Mouse (Mus musculus): ENCODE results near the gene Zmiz1. TPM values are rescaled to one million over a fixed set of nuclear protein-coding genes. Genes with fewer than 3 reads are reported as not detected.

The Zmiz1 gene
- total and polyA plus RNA-seq, 3 experiments: 0.09 to 0.16 TPM; not detected in 1

DNA sequence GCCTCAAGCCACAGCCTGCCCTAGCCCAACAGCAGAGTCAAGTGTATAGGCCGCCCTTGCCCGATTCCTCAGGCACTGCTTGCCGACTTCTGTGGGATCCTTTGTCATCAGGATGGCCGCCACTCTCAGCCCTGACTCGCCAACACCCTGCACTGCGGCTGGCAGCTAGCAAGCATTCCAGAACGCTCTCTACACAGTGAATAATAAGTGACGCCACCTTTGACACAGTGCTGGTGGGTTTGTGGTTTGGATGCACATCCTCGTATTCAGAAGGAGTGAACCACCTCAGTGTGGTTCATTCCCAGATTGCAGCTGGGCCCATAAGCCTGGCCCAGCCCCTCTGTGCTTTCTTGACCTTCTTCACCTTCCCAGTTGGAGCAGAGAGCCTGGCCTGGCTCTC is 17.1 kb downstream of the Zmiz1 start:
- TF ChIP-seq GATA2 (IDR thresholded peaks at IDR 0.05; ENCODE audit: borderline replicate concordance, low read depth, low read length) (no peak), CTCF (IDR thresholded peaks at IDR 0.05; ENCODE audit: low read depth, low read length) (no peak), TAL1 (conservative IDR thresholded peaks at IDR 0.05; ENCODE audit: low read depth, low read length) (no peak), POLR2AphosphoS5 (IDR thresholded peaks at IDR 0.05; ENCODE audit: insufficient replicate concordance, low read depth, low read length) (no peak), GATA1 (IDR thresholded peaks at IDR 0.05; ENCODE audit: borderline replicate concordance, low read length) (no peak)
- no peak for ATAC-seq (ENCODE audit: extremely low read depth, insufficient number of reproducible peaks, low FRiP score, poor library complexity, severe bottlenecking)
- Histone ChIP-seq H3K36me3 (replicated peaks) (no peaks in the 10 kb centered on the region), H3K4me1 (ENCODE audit: insufficient read depth, low read depth, low read length) (no peaks in the 10 kb centered on the region), H3K4me3 (ENCODE audit: low read depth, low read length) (no peak overlapping the region), H3K9me3 (replicated peaks) (peaks cover 96% of the 10 kb centered on the region), H3K27me3 (ENCODE audit: insufficient read depth, low read length) (no peaks in the 10 kb centered on the region)
- DNase-seq (ENCODE audit: low spot score): no peak

DNA sequence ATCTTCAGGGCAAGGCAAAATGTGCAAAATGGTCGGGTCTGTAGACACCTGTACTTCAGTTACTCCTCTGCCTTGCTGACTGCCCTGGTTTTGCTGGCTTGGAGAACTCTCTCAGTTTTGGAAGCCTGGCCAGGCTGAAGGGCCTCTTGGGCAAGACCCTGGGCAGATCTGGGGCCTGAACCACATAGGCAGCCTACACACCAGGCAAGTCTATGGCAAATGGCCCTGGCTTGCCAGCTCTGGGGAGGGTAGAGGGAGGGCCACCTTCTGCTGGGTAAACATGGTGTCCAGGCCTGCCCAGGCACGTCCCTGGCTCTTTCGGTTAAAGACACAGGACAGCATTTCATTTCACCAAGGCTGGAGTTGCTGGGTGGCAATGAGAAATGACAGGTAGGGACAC is 17.5 kb downstream of the Zmiz1 start:
- Histone ChIP-seq H3K4me3 (ENCODE audit: low read depth, low read length) (no peak overlapping the region), H3K36me3 (replicated peaks) (no peaks in the 10 kb centered on the region), H3K4me1 (ENCODE audit: insufficient read depth, low read depth, low read length) (no peaks in the 10 kb centered on the region), H3K9me3 (replicated peaks) (peaks cover 96% of the 10 kb centered on the region), H3K27me3 (ENCODE audit: insufficient read depth, low read length) (no peaks in the 10 kb centered on the region)
- no peak for ATAC-seq (ENCODE audit: extremely low read depth, insufficient number of reproducible peaks, low FRiP score, poor library complexity, severe bottlenecking)
- DNase-seq (ENCODE audit: low spot score): no peak
- TF ChIP-seq TAL1 (conservative IDR thresholded peaks at IDR 0.05; ENCODE audit: low read depth, low read length) (no peak), GATA2 (IDR thresholded peaks at IDR 0.05; ENCODE audit: borderline replicate concordance, low read depth, low read length) (no peak), CTCF (IDR thresholded peaks at IDR 0.05; ENCODE audit: low read depth, low read length) (no peak), POLR2AphosphoS5 (IDR thresholded peaks at IDR 0.05; ENCODE audit: insufficient replicate concordance, low read depth, low read length) (no peak), GATA1 (IDR thresholded peaks at IDR 0.05; ENCODE audit: borderline replicate concordance, low read length) (no peak)

DNA sequence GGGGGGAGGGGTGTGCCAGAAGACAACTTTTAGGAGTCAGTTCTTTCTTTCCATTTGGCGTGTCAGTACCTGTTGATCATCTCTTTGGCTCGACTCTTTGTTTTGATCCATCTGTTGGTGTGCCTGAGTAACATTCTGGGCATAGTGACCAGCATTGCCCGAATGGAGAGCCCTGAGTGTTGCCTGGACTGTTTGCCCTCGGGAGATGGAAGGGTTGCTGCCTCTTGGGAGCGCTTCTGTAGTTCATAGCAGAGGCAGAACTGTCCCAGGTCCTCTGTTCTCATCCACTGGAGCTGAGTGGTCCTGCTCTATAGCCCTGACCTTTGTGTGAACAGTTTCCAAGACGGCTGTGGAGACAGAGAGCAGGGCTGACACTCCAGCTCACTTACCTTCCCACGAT is 18.3 kb downstream of the Zmiz1 start:
- ATAC-seq (ENCODE audit: extremely low read depth, insufficient number of reproducible peaks, low FRiP score, poor library complexity, severe bottlenecking) (no peak), DNase-seq (ENCODE audit: low spot score) (no peak)
- no peak for TF ChIP-seq TAL1 (conservative IDR thresholded peaks at IDR 0.05; ENCODE audit: low read depth, low read length)
- no peak for TF ChIP-seq GATA2 (IDR thresholded peaks at IDR 0.05; ENCODE audit: borderline replicate concordance, low read depth, low read length)
- no peak for TF ChIP-seq GATA1 (IDR thresholded peaks at IDR 0.05; ENCODE audit: borderline replicate concordance, low read length)
- TF ChIP-seq CTCF (IDR thresholded peaks at IDR 0.05; ENCODE audit: low read depth, low read length): no peak
- TF ChIP-seq POLR2AphosphoS5 (IDR thresholded peaks at IDR 0.05; ENCODE audit: insufficient replicate concordance, low read depth, low read length): no peak
- H3K4me3 ChIP-seq (ENCODE audit: low read depth, low read length): no peak overlapping the region
- H3K9me3 ChIP-seq (replicated peaks): peaks cover 95% of the 10 kb centered on the region
- H3K27me3 ChIP-seq (ENCODE audit: insufficient read depth, low read length): no peaks in the 10 kb centered on the region
- H3K4me1 ChIP-seq (ENCODE audit: insufficient read depth, low read depth, low read length): no peaks in the 10 kb centered on the region
- H3K36me3 ChIP-seq (replicated peaks): no peaks in the 10 kb centered on the region

DNA sequence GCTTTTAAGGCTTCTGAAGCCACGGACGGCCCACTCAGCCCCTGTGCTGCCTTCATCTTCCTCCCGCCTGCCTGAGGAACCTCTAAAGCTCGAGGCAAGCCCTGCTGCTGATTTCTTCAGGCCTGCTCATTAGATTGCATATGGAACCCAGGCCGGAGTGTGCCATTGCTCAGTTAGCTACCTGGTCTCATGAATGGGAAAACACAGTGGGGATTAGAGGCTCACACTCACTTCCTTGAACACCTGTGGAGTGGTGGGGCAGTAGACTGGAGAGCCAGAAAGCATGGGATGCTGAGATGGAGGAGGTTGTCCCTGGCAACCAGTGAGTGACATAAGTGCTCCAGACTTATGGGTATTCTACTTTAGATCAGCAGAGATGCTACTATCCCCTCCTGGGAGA is 19.3 kb downstream of the Zmiz1 start:
- TF ChIP-seq GATA1 (IDR thresholded peaks at IDR 0.05; ENCODE audit: borderline replicate concordance, low read length): no peak
- no peak for TF ChIP-seq GATA2 (IDR thresholded peaks at IDR 0.05; ENCODE audit: borderline replicate concordance, low read depth, low read length)
- TF ChIP-seq CTCF (IDR thresholded peaks at IDR 0.05; ENCODE audit: low read depth, low read length): no peak
- TF ChIP-seq TAL1 (conservative IDR thresholded peaks at IDR 0.05; ENCODE audit: low read depth, low read length): no peak
- TF ChIP-seq POLR2AphosphoS5 (IDR thresholded peaks at IDR 0.05; ENCODE audit: insufficient replicate concordance, low read depth, low read length): no peak
- H3K9me3 ChIP-seq (replicated peaks): peaks cover 91% of the 10 kb centered on the region
- H3K4me1 ChIP-seq (ENCODE audit: insufficient read depth, low read depth, low read length): no peaks in the 10 kb centered on the region
- DNase-seq (ENCODE audit: low spot score) (no peak), ATAC-seq (ENCODE audit: extremely low read depth, insufficient number of reproducible peaks, low FRiP score, poor library complexity, severe bottlenecking) (no peak)
- no peaks in the 10 kb centered on the region for H3K27me3 ChIP-seq (ENCODE audit: insufficient read depth, low read length)
- H3K4me3 ChIP-seq (ENCODE audit: low read depth, low read length): no peak overlapping the region
- H3K36me3 ChIP-seq (replicated peaks): no peaks in the 10 kb centered on the region

DNA sequence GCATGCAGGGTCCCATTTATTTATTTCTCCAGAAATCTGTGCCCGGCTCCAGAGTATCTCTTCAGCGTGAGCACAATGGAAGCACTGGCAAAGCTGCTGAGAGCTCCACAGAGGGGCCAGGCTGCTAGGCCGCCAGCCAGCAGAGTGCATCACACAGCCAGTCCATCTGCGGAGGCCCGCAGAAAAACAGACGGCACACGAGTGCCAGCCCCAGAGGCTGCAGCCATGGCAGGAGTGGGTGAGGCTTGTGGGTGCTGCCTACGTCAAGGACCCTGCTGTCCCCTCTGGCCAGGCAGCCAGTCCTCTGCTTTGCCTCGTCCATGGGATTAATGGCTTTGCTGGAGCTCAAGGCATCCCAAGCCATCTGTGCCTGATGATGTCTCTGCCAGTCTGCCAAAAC is 19.8 kb downstream of the Zmiz1 start:
- H3K4me1 ChIP-seq (ENCODE audit: insufficient read depth, low read depth, low read length): no peaks in the 10 kb centered on the region
- no peak overlapping the region for H3K4me3 ChIP-seq (ENCODE audit: low read depth, low read length)
- peaks cover 92% of the 10 kb centered on the region for H3K9me3 ChIP-seq (replicated peaks)
- no peaks in the 10 kb centered on the region for H3K27me3 ChIP-seq (ENCODE audit: insufficient read depth, low read length)
- TF ChIP-seq CTCF (IDR thresholded peaks at IDR 0.05; ENCODE audit: low read depth, low read length) (no peak), POLR2AphosphoS5 (IDR thresholded peaks at IDR 0.05; ENCODE audit: insufficient replicate concordance, low read depth, low read length) (no peak)
- no peak for DNase-seq (ENCODE audit: low spot score)
- H3K36me3 ChIP-seq (replicated peaks): no peaks in the 10 kb centered on the region
- no peak for ATAC-seq (ENCODE audit: extremely low read depth, insufficient number of reproducible peaks, low FRiP score, poor library complexity, severe bottlenecking)

DNA sequence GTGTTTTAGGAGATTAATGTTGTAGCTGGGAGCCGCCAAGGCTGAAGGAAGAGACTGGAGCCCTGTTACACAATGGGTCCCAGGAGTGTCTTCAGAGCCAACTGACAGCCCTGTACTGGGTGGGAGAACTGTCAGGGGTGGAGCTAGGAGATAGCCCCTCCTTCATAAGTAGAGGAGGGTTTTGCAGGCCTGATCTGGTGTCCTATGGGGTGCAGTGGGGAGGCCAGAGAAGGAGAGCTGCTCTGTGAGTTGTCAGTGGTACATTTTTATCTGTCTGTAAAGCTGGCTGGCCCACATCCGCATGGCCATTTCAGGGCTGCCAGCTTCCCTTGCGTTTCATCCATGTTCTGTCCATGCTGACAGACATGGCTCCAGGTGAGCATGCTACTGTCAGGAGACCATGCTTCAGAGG is 20.9 kb downstream of the Zmiz1 start:
- Histone ChIP-seq H3K4me3 (ENCODE audit: low read depth, low read length) (no peak overlapping the region), H3K27me3 (ENCODE audit: insufficient read depth, low read length) (no peaks in the 10 kb centered on the region), H3K9me3 (replicated peaks) (peaks cover 86% of the 10 kb centered on the region), H3K4me1 (ENCODE audit: insufficient read depth, low read depth, low read length) (no peaks in the 10 kb centered on the region), H3K36me3 (replicated peaks) (no peaks in the 10 kb centered on the region)
- ATAC-seq (ENCODE audit: extremely low read depth, insufficient number of reproducible peaks, low FRiP score, poor library complexity, severe bottlenecking) (no peak), DNase-seq (ENCODE audit: low spot score) (no peak)
- no peak for TF ChIP-seq GATA1 (IDR thresholded peaks at IDR 0.05; ENCODE audit: borderline replicate concordance, low read length)
- no peak for TF ChIP-seq TAL1 (conservative IDR thresholded peaks at IDR 0.05; ENCODE audit: low read depth, low read length)
- TF ChIP-seq POLR2AphosphoS5 (IDR thresholded peaks at IDR 0.05; ENCODE audit: insufficient replicate concordance, low read depth, low read length): no peak
- no peak for TF ChIP-seq GATA2 (IDR thresholded peaks at IDR 0.05; ENCODE audit: borderline replicate concordance, low read depth, low read length)
- no peak for TF ChIP-seq CTCF (IDR thresholded peaks at IDR 0.05; ENCODE audit: low read depth, low read length)

DNA sequence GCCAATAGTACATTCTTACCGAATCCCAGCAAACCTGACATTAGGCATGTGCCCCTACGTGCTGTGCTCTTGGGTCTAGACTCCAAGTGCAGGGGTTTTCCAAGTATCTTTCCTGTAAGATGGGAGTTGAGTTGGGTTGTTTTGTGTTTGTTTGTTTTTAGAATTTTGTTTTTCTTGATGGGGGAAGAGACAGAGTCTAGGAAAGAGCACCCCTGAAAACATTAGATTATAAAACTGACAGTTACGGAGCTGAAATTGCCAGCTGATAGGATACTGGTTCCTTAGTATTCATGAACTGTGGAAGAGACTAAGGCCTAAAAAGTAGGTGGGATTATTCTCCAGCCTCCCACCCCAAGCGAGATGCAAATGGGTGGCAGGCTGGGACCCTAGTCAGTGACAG is 21.5 kb downstream of the Zmiz1 start:
- Histone ChIP-seq H3K9me3 (replicated peaks) (peaks cover 83% of the 10 kb centered on the region), H3K4me3 (ENCODE audit: low read depth, low read length) (no peak overlapping the region), H3K36me3 (replicated peaks) (no peaks in the 10 kb centered on the region), H3K27me3 (ENCODE audit: insufficient read depth, low read length) (no peaks in the 10 kb centered on the region), H3K4me1 (ENCODE audit: insufficient read depth, low read depth, low read length) (no peaks in the 10 kb centered on the region)
- TF ChIP-seq CTCF (IDR thresholded peaks at IDR 0.05; ENCODE audit: low read depth, low read length) (no peak), GATA1 (IDR thresholded peaks at IDR 0.05; ENCODE audit: borderline replicate concordance, low read length) (no peak), POLR2AphosphoS5 (IDR thresholded peaks at IDR 0.05; ENCODE audit: insufficient replicate concordance, low read depth, low read length) (no peak), TAL1 (conservative IDR thresholded peaks at IDR 0.05; ENCODE audit: low read depth, low read length) (no peak), GATA2 (IDR thresholded peaks at IDR 0.05; ENCODE audit: borderline replicate concordance, low read depth, low read length) (no peak)
- DNase-seq (ENCODE audit: low spot score) (no peak), ATAC-seq (ENCODE audit: extremely low read depth, insufficient number of reproducible peaks, low FRiP score, poor library complexity, severe bottlenecking) (no peak)

All from G1E (cell line).